Mouse (Mus musculus) kidney, postnatal 10 days (tissue): Measurements from ENCODE around the gene Csad.
"Not testable (repeated sequence)": the region's sequence is repeated elsewhere in the genome, so short reads cannot be mapped to it uniquely, and the experiment has no call there.

Experiments
- DNase-seq: peaks from one replicate; pipeline ENCODE4 v3.0.0; 2021; ENCODE audit warnings: mixed read lengths

Csad gene

DNA sequence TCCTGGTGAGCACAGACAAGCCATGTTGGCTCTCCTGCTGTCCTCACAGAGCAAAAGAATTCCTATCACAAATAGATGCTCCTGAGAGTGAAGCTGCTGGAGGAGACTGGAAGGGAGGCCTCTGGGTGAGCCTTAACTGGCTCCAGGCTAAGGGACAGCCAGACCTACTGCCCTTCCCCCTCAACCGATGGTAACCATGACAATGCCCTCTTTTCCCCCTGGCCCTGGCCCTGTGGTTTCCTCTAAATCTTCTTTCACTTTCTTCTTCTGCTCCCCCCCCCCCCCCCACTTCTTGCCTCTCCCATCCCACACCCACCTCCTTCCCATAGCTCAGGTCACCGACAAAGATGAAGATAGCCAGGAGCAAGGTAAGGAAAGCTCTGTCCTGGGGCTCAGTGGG lies 29.4 kb upstream of the Csad start:
- DNase-seq = no peak

DNA sequence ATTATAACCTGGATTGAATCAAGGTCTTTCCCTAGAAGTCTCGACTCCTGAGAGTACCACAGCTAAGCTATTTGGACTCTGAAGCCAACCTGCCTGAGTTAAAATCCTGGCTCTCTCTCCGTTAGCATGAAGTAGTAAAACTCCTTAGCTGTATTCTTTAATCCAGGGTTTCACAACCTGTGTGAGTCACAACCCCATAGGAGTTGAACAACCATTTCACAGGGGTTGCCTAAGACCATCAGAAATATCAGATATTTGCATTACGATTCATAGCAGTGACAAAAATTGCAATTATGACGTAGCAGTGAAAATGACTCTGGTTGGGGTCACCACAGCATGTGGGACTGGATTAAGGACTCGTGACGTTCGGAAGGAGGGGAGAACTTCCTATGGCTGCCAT lies 28.2 kb upstream of the Csad start:
- DNase-seq = no peak

- DNase-seq = no peak
Observed at GRCm38 (mm10) chr15:102231748-102232147, 27.2 kb upstream of the Csad start, which contains the start of gene Itgb7. TSS of gene Itgb7 (minus strand) at chr15:102231944.

- no peak for DNase-seq
Observed at GRCm38 (mm10) chr15:102230408-102231321, 26.1 kb upstream of the Csad start.

DNA sequence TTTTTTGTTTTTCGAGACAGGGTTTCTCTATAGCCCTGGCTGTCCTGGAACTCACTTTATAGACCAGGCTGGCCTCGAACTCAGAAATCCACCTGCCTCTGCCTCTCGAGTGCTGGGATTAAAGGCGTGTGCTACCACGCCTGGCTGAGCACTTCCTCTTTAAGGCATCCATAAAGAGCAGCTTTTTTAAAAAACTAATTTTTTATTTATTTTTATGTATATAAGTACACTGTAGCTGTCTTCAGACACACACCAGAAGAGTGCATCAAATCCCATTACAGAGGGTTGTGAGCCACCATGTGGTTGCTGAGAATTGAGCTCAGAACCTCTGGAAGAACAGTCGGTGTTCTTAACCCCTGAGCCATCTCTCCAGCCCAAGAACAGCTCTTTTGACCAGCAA lies 21.1 kb upstream of the Csad start:
- not testable (repeated sequence) for DNase-seq

DNA sequence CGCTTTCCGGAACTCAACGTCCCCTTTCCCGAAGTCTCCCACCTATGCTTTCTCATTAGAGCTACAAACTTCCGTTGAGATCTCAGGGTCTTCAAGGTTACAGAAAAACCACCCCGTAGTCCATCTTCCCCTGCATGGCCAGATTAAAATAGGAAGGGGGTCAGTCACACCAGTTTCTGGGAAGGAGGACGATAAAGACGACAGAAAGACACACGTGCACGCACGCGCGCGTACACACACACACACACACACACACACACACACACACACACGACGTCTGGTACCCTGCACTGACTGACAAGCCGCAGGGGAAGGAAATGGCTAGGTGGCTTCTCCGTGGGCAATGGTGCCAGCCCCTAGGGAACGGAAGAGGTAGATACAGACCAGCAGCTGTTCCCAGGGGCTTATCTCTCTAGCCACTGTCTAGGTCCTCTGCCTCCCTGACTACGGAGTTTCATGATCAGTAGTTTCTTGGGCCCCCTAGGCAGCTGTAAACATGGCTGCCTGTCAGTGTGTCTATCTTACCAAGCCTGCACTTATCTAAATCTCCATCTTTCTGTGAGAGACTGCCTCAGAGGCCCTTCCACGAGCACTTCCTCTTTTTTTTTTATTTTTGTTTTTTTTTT lies 20.6 kb upstream of the Csad start:
- no peak for DNase-seq

DNA sequence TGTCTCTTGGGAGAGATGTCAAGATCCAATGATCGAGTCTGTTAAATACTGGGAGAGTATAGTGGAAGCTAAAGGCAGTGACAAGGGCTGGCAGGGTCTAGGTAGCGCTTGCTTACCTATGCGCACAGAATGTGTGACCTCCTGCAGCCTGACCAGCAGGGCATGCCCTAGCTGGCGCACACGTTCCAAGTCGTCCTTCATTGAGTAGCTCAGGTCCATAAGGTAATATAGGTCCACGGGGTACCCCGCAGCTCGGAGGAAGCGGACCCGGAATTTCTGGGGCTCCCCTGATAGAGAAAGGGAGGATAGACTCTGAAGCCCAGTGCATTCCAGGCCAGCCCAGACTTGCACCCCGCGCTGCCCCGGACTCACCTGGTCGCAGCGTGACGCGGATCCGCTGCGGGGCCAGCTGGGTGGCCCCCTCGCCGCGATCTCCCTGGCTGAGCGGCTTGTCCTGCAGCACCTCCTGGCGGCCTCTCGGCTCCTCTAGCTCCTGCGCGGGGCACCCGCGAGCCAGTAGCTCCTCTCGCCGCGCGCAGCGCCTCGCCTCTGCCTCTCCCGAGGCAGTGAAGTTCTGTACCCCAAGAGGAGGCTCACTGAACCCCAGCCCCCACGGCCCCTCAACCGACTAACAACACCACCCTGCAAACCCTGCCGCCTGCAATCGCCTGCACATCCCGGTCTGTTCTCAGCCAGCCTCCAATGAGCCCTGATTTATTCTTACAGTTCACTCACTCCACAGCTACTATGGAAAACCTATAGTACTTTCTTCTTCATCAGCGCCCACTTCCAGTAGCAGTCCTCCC lies 19.9 kb upstream of the Csad start:
- DNase-seq = peak; percentile 91

GRCm38 (mm10) chr15:102222386-102222785 lies 17.9 kb upstream of the Csad start:
- no peak for DNase-seq

GRCm38 (mm10) chr15:102217325-102217724 lies 12.8 kb upstream of the Csad start:
- no peak for DNase-seq

- DNase-seq = no peak
Observed at GRCm38 (mm10) chr15:102216459-102217228, 12.1 kb upstream of the Csad start.

- no peak for DNase-seq
Observed at GRCm38 (mm10) chr15:102215624-102216023, 11.1 kb upstream of the Csad start.

DNA sequence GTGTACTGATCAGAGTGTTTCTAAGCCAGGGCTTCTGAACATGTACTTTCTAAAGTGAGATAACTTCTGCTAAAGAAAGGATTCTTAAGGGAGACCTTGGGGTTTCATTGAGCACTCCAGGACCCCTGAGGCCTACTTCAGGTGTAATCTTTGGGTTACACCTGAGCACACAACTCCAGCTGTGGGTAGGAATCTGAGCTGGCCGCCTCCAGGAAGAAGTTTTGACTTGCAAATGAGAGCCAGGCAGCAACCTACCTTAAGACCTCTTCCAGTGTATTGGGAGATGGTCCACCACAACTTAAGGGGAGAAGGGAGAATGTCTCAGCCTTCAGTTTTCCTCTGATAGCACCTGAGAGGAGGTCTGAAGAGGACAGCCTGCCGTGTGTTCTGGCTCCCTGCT lies 9.6 kb upstream of the Csad start:
- DNase-seq = no peak

DNA sequence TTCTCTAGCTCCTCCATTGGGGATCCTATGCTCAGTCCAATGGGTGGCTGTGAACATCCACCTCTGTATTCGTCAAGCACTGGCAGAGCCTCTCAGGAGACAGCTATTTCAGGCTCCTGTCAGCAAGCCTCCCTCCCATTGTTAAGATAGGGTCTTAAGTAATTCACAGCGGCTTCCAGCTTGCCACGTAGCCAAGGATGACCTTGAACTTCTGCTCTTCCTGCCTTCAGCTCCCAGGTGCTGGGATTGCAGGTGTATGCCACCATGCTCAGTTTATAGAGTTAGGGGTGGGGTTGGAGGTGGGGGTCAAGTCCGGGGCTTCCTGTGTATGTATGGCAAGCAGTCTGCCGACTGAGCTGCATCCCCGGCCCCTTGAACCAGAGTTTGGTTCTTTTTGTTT lies 7.4 kb upstream of the Csad start:
- DNase-seq = no peak

DNA sequence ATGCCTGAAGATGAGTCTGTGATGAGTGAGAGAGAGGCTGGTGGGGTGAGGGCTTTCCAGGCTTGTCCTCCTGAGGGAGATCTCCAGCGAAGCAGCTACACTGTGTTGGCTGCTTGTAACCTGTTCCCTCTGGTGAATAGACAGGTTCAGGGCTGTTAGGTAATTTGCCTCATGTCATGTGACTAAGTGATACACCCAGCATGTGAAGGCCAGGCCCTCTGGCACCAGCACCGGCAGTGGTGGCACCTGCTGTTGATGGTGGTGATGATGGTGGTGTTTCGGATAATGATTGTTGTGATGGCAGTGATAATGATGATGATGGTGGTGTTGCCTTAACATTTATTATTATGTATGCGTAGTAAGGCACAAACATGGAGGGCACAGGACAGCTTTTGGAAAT lies 6.3 kb upstream of the Csad start:
- DNase-seq = no peak

GRCm38 (mm10) chr15:102209114-102209513 lies 4.6 kb upstream of the Csad start:
- DNase-seq = no peak

DNA sequence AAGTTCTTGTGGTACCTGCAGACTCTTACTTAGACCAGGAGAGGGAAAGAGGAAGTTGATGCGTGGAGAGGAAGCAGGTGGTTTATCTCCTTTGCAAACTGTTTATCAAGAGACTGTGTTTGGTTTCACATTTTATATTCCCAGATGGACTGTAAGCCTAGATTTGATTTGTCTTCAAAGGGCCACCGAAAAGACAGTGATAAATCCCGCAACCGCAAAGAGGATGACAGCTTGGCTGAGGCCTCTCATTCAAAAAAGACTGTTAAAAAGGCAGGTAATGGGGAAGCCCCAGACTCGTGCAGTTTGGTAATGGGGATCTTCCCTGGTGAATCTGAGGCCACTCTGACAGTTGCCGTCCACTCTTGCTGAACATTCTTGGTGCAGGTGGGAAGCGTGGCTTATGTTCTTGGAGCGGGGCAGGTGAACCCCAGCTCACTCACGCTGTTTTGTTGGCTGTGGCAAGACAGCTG lies 3.6 kb upstream of the Csad start:
- no peak for DNase-seq

DNA sequence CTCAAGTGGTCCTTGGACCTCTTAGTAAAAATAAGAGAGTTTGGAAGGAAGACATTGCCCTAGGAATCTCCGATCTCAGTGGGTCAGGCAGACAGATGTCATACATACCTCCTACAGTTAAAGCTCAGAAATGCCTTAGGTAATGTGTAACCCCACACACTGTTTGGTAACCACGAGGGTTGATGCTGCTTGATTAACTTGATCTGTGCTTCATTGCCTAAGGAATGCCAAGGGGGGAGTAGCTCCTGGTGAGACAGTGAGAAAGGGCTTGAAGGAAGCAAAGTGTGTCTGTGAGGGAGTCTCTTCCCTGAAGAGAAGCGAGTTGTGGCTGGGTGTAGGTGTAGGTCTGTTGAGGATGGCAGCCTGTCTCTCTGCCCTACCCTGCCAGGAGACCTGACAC lies 2.8 kb upstream of the Csad start:
- DNase-seq = peak; percentile 43

DNA sequence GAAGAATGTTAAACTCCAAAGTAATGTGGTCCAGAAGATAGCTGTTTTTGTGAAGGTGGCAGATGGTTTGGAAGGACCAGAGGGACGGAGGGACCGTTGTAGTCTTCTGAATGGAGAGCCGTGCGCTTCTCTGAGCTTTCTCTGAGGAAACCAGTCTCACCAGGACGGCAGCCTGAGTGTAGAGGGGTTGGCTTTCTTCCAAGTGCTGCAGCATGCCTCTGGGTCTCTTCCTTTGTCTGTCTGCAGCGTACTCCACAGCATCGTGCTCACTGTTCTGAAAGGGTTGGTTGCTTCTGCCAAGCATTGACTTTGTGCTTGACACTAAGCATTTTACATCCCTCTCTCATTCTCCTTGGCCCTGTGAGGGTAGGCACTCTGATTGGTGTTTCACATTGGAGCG lies 1.3 kb upstream of the Csad start:
- peak; percentile 70 for DNase-seq

- DNase-seq = peak; percentile 83
Observed at GRCm38 (mm10) chr15:102203835-102204381, 616 bp downstream of the Csad start.

DNA sequence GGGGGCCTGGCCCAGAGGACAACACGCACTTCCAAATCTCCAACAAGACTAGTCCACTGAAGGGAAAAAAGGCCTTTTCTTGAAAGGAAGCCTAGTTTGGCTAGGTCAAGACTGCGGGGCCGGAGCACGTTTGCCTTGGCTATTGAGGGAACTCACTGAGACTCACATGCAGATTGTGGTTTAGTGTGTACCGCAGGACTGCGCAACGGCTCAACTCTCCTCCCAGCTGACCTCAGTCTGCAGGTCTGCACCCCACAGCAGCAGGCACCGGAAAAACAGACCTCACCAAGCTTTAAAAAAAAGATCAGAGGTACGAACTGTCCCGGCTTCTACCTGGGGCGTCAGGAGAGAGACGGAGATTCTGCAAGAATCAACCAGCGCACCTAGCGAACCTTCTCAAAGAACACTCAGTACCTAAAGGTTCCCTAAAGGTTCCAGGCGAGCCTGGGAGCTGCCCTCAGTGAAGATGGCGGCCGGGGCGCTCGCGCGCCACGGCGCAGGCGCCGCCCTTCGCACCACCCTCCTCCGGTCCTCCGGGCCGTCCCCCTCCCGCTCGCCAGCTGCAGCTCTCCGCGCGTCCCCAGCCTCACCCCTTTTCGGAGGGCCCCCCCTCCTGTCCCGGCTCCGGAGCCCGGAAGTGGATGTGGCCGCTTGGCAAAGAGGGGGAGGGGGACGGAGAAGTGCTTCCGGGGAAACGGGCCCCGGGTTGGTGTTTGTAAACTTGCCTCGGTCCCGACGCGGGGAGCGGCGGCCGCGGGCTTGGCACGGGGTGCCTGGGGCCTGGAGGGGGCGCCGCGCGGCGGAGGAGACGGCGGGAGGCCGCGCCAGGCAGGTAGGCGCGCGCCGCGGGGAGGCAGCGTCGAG lies 1.3 kb downstream of the Csad start, which contains the start of gene Zfp740:
TSS of gene Zfp740 (plus strand) at position 279 of the 864 bp plus-strand sequence.
- DNase-seq = peak; percentile 99

GRCm38 (mm10) chr15:102198841-102199240 lies 5.7 kb downstream of the Csad start:
- DNase-seq = no peak
